Mouse (Mus musculus) liver, embryonic 14.5 days (tissue): ENCODE results near the gene Kiss1r. TPM values are rescaled to one million over a fixed set of nuclear protein-coding genes. Genes with fewer than 3 reads are reported as not detected.

Experiments used
- ATAC-seq: fragments of 200-750 bp; cut with Nextera tagmentation; 2 replicates; pipeline ENCODE4 v1.8.0; 2017; ENCODE audit warnings: moderate number of reproducible peaks, mild to moderate bottlenecking, moderate library complexity; ENCODE audit not compliant: insufficient read depth
- DNase-seq, 3 experiments: peaks; one replicate each; pipeline ENCODE4 v3.0.0-alpha.2; 2012 to 2013; ENCODE audit warnings: low read depth in 3 of 3, low spot score in 3 of 3
- H3K27ac ChIP-seq: fragments of 300-500 bp; sonication (generic); 2 replicates; pipeline ENCODE4 v1.5.1; 2014; ENCODE audit warnings: moderate library complexity, mild to moderate bottlenecking, control low read depth, inconsistent platforms
- H3K27me3 ChIP-seq: fragments of 300-500 bp; sonication (generic); 2 replicates; pipeline ENCODE4 v1.6.1; 2014; ENCODE audit warnings: mild to moderate bottlenecking, low read length, moderate library complexity; ENCODE audit not compliant: control insufficient read depth, insufficient read depth
- H3K36me3 ChIP-seq: fragments of 300-500 bp; sonication (generic); replicated peaks from 2 replicates; pipeline ENCODE4 v1.6.1; 2014; ENCODE audit warnings: low read depth; ENCODE audit not compliant: control insufficient read depth, insufficient read depth
- H3K4me1 ChIP-seq, 2 experiments: fragments of 200-500 bp in 1 of 2; fragments of 300-500 bp in 1 of 2; sonication (generic) in 1 of 2; replicated peaks; 2 replicates each; pipeline ENCODE4 v1.6.1; 2012 to 2014; ENCODE audit warnings: antibody characterized with exemption in 1 of 2, inconsistent platforms in 1 of 2, low read length in 1 of 2; ENCODE audit not compliant: control insufficient read depth in 2 of 2, insufficient read depth in 2 of 2
- H3K4me2 ChIP-seq: fragments of 300-500 bp; sonication (generic); 2 replicates; pipeline ENCODE4 v1.6.1; 2014; ENCODE audit warnings: low read depth, mild to moderate bottlenecking, control low read depth, moderate library complexity
- H3K4me3 ChIP-seq, 2 experiments: fragments of 200-500 bp in 1 of 2; fragments of 300-500 bp in 1 of 2; sonication (generic) in 1 of 2; 2 replicates each; pipeline ENCODE4 v1.5.1; 2012 to 2014; ENCODE audit warnings: low read depth in 2 of 2, low read length in 2 of 2, mild to moderate bottlenecking in 2 of 2, control low read depth in 1 of 2, inconsistent platforms in 1 of 2, moderate library complexity in 1 of 2; ENCODE audit not compliant: insufficient read depth in 1 of 2
- H3K9ac ChIP-seq: fragments of 300-500 bp; sonication (generic); replicated peaks from 2 replicates; pipeline ENCODE4 v1.6.1; 2014; ENCODE audit warnings: mild to moderate bottlenecking, control low read depth, moderate library complexity
- H3K9me3 ChIP-seq: fragments of 300-500 bp; sonication (generic); 2 replicates; pipeline ENCODE4 v1.6.1; 2016; ENCODE audit warnings: low read length, mixed read lengths; ENCODE audit not compliant: control insufficient read depth
- CTCF ChIP-seq: IDR thresholded peaks from 2 replicates; pipeline ENCODE4 v1.5.1; 2016; ENCODE audit warnings: antibody characterized with exemption, low read depth, control low read depth
- EP300 ChIP-seq: IDR thresholded peaks from 2 replicates; pipeline ENCODE4 v1.6.1; 2016; ENCODE audit warnings: antibody characterized with exemption, low read depth
- WGBS: fragments of 180-500 bp; shearing (Covaris S2); extraction: QIAGEN DNeasy Blood & Tissue Kit; methylation state at CpG from one replicate; pipeline ENCODE4 v1.1.7; 2014; ENCODE audit not compliant: insufficient replicate concordance; 5-methylcytosine and 5-hydroxymethylcytosine counted together
- polyA plus RNA-seq, 2 experiments: library from polyadenylated mRNA; depleted of rRNA in 1 of 2; stranded (reverse) in 1 of 2; unstranded in 1 of 2; fragments of >200 nt; fragmentation: Nextera tagmentation in 1 of 2; extraction: Ambion mirVana in 1 of 2; gene quantifications; 2 replicates each; pipeline versions ENCODE4 v1.2.1 to v1.2.3; 2012 to 2014

Gene Kiss1r
- polyA plus RNA-seq, 2 experiments, result 0.11 to 0.30 TPM

DNA sequence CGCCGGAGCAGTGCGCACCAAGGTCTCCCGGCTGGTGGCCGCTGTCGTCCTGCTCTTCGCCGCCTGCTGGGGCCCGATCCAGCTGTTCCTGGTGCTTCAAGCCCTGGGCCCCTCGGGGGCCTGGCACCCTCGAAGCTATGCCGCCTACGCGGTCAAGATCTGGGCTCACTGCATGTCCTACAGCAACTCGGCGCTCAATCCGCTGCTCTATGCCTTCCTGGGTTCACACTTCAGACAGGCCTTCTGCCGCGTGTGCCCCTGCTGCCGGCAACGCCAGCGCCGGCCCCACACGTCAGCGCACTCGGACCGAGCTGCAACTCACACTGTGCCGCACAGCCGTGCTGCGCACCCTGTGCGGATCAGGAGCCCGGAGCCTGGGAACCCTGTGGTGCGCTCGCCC, 4.8 kb downstream of the Kiss1r start:
- Histone ChIP-seq H3K4me2 (peak overlapping the region; percentile 13; the same call in 1 of the 2 replicates), H3K4me3 (peak overlapping the region in 1 of 2 experiments; percentile 21; a peak in 1 of 4 replicates), H3K36me3 (no peaks in the 10 kb centered on the region), H3K9me3 (no peaks in the 10 kb centered on the region), H3K9ac (no peak overlapping the region), H3K27me3 (peaks cover 49% of the 10 kb centered on the region), H3K4me1 (peaks cover 14 to 16% of the 10 kb centered on the region in 2 experiments), H3K27ac (no peak overlapping the region)
- DNase-seq (no peak), ATAC-seq (no peak)
- no peak for TF ChIP-seq EP300
- WGBS, result 10% methylated on average over 34 of the region's 34 CpGs

DNA sequence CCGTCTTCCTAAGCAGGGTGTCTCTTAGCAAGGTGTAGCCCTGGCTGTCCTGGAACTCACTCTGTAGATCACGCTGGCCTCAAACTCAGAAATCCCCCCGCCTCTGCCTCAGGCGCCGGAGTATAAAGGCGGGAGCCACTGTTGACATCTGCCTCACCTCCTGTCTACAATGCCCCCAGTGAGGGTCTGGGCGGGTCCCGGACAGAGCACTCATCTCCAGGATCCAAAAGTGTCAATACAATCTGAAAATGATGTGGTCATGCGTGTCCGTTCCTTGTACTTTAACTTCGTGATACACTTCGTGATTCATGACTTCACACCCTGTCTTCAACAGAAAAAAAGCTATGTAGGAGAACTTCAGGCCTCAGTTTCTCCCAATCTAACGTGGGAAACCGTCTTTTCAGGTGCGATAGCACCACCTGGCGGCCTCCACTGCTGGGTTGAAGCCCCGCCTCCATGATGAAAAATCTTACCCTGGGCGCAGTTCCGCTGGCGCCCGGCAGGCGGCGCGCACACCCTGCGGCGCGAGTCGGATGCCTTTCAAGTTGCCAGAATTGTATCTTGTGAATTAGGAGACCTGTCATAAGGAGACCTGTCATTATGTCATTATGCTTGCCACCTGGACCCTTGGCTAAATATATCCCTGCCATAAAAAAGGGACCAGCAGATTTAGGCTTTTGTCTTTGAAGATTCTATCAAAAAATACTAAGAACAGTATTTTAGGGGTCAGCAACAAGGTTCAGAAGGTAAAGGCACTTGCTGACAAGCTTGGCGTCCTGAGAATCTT, 8.4 kb downstream of the Kiss1r start:
- peaks cover 9 to 12% of the 10 kb centered on the region in 2 experiments for H3K4me1 ChIP-seq
- WGBS, result 14% methylated on average over 29 of the region's 29 CpGs
- no peak overlapping the region for H3K4me3 ChIP-seq
- ATAC-seq (peak; percentile 12; the same call in 1 of the 2 replicates), DNase-seq (peak; percentile 70 to 77 (median 72))
- no peaks in the 10 kb centered on the region for H3K36me3 ChIP-seq
- peak overlapping the region; percentile 98 for H3K4me2 ChIP-seq
- H3K9me3 ChIP-seq, result no peaks in the 10 kb centered on the region
- peaks cover 24% of the 10 kb centered on the region for H3K27me3 ChIP-seq
- no peak overlapping the region for H3K9ac ChIP-seq
- TF ChIP-seq CTCF (peak; percentile 100), EP300 (0 out of 2 replicates have a peak, but pooled peaks have one; percentile 32)
- peak overlapping the region; percentile 58; the same call in 1 of the 2 replicates for H3K27ac ChIP-seq

DNA sequence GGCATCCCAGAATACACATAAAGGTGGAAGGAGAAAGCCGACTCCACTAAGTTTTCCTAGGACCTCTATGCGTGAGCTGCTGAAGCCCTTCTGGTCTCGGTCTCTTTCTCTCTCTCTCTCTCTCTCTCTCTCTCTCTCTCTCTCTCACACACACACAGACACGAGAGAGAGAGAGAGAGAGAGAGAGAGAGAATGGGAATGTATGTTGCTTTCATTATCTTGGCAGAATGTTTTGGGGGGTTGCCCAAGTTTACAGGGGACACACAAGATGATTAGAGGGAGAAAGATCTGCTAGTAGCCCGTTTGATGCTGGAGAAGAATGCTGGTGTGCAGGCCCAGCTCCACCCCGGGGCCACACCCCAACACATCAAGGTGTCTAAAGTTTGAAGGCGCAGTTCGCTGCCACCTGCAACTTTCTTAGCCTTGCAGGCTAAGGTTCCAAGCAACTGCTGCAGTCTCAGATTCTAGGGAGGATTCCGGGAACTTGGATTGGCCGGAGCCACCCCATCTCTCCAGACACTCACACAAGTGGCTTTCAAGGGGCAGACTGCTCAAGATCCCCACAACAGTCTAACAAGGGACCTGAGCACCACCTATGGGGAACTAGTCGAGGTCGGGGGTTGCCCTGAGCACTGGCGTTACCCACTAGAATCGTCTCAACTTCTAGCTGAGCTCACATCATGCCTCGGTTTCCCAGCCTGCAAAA, 9.2 kb downstream of the Kiss1r start:
- WGBS, result 9% methylated on average over 15 of the region's 15 CpGs
- ATAC-seq (peak; percentile 1; the same call in 1 of the 2 replicates), DNase-seq (no peak)
- no peak for TF ChIP-seq EP300
- no peak for TF ChIP-seq CTCF
- H3K9ac ChIP-seq, result peak overlapping the region; percentile 78
- peak overlapping the region; percentile 58 for H3K27ac ChIP-seq
- peak overlapping the region; percentile 98 for H3K4me2 ChIP-seq
- peaks cover 9 to 12% of the 10 kb centered on the region in 2 experiments for H3K4me1 ChIP-seq
- peaks cover 17% of the 10 kb centered on the region for H3K27me3 ChIP-seq
- H3K4me3 ChIP-seq, result peak overlapping the region; percentile 74 to 87
- H3K9me3 ChIP-seq, result no peaks in the 10 kb centered on the region
- H3K36me3 ChIP-seq, result no peaks in the 10 kb centered on the region

DNA sequence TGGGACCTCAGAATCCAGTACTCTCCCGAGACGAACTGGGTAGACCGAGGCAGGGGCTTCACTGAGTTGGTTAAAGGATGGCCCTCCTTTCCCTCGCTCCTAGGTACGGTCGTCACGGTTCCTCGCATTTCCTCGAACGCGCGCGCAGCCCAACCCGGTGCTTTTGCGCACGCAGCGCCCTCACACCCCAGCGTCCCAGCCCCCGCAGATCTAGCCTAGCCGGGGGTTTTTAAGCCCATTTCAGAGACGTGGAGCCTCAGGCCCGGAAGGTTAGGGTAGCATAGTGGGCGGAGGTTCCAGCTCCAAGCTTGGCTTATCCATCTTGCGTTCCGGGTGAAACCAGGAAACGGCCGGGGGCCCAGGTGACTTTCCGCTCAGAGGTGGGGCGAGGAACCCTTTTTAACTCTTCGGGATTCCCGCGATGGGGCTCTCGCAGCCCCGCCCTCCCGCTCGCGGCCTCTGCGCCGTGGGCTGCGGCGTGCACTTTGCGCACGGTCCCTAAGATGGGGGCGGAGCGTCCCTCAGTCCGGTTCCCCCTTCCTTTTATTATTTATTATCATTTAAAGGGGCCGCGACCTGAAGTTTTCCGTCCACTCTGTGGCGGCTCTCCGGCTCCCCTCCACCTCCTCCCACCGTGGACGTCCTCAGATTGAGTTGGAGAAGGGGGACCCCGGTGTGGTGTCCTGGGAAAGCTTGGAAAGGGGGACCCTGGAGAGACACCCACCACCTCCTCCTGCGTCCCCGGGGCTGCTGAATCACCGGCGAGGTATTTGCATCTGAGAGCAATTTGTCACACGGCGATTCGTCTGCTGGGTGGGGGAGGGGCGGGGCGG, 9.9 kb downstream of the Kiss1r start, which contains the start of gene Arid3a:
Gene Arid3a, plus strand, starts transcription at position 553 of the 833 bp plus-strand sequence.
- Histone ChIP-seq H3K4me2 (peak within 1 kb of the TSS; percentile 98), H3K36me3 (no peaks in the 10 kb centered on the region), H3K4me3 (peak within 1 kb of the TSS; percentile 74 to 87), H3K27ac (peak within 1 kb of the TSS; percentile 58), H3K4me1 (peaks cover 9 to 12% of the 10 kb centered on the region in 2 experiments), H3K9ac (peak within 1 kb of the TSS; percentile 78), H3K9me3 (no peaks in the 10 kb centered on the region), H3K27me3 (peaks cover 9% of the 10 kb centered on the region)
- DNase-seq (peak; percentile 77 to 82 (median 77)), ATAC-seq (peak; percentile 78)
- TF ChIP-seq CTCF, result peak; percentile 5; the same call in 1 of the 2 replicates
- TF ChIP-seq EP300, result 0 out of 2 replicates have a peak, but pooled peaks have one; percentile 23
- whole genome bisulfite sequencing, result under 1% methylated on average over 63 of the region's 63 CpGs
